Mouse (Mus musculus): ENCODE measurements at regions not wholly inside any gene's neighbourhood (a gene's known extent, or its start where the extent isn't known, plus 50 kb on each side); places are given as distances from the start of the nearest gene placed in this dataset.

DNA sequence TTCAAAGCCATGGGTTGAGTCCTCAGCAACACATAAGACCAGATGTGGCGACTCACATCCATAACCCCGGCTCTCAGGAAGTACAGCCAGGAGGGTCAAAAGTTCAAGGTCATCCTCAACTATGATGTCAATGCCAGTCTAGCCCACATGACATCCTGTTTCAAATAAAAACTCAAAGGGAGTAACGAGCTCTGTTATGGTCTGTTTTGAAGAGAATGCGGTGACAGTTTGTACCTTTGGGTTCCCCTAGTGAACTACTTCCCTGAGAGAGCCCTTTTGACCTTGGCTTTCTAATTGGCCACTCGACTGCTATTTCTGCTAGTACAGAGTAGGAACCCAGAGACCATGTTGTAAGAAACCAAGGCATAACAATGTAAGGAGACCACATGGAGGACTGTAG lies 119.7 kb upstream of the Plekha5 start:
- no peak for DNase-seq (ENCODE audit: extremely low spot score, low read depth, low spot score)

DNA sequence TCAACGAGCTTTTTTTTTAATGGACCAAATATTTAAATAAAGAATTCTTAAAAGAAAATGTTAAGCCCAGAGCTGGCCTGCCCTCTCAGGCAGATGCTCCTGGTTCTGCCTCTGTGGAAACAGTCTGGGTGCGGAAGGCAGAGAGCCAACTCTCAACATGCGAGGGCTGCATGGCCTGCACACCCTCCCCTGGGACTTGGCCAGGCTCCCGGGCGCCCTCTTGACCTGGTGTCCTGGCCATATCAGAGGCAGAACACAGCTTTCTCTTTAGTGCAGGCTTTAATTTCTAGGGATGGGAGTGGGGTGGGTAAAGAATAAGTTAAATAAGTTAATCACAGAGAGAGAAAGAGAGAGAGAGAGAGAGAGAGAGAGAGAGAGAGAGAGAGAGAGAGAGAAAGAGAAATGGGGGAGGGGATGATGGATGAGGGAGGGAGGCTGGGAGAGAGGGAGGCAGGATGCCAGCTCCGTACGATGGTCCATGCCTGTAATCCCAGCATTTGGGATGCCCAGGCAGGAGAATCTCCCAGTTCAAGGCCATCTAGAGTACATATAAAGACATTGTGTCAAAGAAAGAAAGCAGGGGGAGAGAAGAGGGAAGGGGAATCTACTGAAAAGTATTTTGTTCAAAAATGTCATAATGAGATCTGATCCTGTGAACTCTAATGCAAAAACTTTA lies 123.2 kb upstream of the Plekha5 start:
- DNase-seq (ENCODE audit: extremely low spot score, low read depth, low spot score) = no peak

DNA sequence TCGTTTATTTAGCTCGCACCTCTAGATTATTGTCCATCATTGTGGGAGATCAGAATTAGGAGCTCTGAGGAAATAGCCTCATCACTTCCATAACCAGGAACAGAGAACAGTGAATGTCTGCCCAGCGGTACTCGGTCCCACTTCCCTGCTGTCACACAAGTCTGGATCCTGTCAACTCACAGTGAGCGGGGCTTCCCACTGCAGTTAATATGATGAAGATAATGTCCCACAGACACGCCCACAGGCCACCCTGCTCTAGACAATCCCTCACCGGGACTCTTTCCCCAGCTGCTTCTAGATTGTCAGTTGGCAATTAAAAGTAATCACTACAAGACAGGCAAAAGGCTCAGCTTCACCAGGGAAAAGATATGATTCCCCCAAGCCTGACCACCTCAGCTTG lies 124.2 kb upstream of the Plekha5 start:
- no peak for DNase-seq (ENCODE audit: extremely low spot score, low read depth, low spot score)

DNA sequence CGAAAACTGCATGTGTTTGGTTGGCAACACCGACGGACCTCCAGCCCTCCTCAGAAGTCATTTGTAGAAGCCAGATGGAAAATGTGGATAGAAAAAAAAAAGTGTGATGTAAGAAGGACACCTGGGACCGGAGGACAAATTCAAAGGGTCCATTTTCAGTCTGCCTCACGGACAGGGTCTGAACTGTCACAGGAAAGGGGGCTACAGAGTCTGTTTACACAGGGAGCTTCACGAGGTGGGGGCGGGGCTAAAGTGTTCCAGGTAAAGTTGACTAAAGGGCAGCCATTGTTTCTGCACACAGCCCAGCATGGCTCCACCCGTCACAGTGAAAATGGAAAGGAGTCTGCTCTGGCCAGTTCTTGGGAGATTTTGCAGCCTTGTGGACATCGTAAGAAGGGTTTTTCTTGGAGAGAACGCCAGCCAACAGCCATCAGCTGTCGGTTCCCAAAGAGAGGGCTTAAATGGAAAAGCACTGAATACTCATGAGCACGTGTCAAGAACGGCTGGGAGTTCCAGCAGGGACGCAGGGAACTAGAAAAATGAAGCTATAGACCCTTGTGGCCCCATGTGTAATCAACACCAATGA lies 125.8 kb upstream of the Plekha5 start:
- DNase-seq (ENCODE audit: extremely low spot score, low read depth, low spot score) = no peak

DNA sequence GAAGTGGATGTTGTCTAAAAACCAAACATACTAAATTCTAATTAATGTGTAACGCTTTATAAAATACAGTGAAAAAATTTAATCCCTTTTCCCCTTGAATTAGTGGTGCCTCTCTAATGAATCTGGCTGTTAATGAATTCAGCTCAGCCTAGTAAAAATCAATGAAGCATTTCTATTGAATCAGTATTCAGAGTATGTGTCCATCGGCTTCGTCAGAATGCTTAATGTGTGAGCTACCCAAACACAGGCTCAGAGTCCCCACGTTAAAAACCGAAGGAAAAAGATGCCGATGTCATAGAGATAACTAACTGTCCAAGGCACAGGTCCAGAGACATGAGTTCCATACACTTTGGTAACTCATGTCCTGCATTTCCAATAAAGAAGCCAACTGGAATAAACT lies 126.3 kb upstream of the Plekha5 start:
- no peak for DNase-seq (ENCODE audit: extremely low spot score, low read depth, low spot score)

DNA sequence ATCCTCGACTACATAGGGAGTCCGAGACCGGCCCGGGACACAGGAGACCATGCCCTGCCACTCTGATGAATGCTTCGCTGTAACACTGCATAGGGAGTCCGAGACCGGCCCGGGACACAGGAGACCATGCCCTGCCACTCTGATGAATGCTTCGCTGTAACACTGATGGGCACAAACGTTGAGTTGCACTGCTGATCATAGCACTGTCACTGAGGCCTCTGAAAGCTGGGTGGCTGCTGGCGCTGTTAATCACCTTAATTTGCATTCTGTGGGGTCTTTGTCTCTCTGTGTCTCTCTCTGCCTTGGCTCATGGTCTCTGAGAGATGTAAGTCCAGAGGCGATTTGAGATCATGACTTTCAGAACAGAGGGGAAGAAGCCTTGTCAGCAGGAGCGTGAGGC lies 133.7 kb upstream of the Plekha5 start:
- no peak for DNase-seq (ENCODE audit: extremely low spot score, low read depth, low spot score)

DNA sequence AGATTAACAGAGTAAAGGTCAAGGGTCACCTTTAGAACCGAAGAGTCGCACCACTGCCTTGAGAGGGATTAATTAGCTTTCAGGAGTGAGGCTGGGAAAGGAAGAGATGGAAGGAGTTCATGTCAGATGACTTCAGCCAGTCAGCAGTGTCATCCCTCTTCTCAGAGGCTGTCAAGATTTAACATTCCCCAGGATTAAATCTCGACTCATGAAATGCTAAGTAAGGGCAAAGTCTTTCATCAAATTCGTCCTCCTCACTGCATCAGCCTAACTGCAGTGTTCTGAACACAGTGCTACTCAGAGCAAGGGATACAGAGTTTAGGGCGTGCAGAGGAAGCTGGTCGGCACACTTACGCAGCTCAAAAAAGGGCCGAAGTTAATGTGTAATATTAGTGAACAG lies 135.1 kb upstream of the Plekha5 start:
- DNase-seq (ENCODE audit: extremely low spot score, low read depth, low spot score) = no peak

DNA sequence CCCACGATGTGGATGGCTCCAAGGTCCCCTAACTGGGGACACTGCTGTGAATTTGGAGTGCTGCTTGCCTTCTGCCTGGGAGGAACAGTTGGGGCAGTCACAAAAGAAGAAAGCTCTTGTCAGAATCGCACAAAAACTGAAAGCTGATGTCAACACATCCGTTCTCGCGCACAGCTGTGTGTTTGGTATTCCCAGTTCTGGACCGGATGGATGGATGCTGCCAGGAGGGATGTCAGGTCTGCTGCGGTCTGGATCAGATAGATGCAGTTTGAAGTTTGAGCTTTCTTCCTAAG lies 141.6 kb upstream of the Plekha5 start:
- DNase-seq (ENCODE audit: extremely low spot score, low read depth, low spot score) = no peak

DNA sequence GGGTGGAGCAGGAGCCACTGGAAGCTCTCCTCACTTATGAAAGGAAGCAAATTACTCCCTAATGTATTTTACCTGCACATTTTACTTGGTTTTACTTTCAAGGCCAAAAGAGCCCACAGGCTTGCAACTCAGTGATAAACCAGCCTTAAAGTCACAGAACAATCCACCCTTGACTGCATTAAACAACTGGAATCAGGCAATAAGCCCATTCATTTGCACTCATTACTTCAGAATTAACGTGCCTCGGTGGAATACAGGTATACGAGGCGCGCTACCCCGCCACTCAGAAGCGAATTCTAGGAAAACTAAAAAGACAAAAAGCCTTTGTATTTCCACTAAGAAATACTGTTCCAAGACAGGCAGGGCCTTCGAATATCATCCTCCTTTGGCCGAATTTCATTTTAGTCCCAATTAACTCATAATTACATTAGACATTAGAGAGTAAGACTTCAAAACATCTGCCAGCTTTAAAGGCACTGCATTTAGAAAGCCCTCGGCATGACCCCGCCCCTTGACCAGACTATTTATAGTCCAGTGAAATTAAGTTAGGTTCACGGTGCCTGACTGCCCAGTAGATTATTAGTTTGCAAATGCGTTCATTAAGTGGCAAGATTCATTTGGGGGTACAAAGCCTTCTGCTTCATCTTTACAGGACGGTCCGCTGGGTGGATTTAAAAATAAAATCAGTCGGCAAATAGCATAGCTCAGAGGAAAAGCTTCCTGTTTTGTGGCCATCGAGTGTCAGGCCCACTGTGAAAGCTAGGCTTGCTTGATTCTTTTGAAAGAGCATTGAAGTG lies 142.2 kb upstream of the Plekha5 start:
- no peak for DNase-seq (ENCODE audit: extremely low spot score, low read depth, low spot score)

DNA sequence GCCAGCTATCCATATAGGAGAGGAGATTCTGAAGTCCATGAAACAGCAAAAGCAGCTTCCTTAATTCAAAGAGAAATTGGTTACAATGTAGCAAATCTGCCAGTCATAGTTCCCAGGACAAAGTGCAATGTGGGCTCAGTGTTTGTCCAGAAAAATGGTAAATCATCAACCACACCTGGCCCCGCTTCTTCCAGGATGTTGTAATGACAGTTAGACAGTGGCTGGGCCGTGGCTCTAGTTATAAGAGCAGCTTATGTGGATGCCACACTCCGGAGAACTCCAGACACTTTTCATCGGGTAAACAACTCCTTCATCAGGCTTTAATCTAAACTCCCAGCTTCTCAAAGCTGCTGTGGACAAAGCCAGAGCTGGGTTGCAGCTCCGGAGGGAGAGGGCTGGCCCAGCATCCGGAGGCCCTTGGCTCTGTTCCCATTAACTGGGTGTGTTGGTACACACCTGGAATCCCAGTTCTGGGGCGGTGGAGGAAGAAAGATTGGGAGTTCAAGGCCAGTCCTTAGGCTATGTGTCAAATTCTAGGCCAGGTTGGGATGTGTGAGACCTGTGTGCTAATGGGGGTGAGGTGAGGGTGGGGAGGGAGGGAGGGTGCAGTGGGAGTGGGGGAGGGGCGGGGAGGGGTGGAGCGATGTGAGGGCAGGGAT lies 142.9 kb upstream of the Plekha5 start:
- DNase-seq (ENCODE audit: extremely low spot score, low read depth, low spot score) = no peak

DNA sequence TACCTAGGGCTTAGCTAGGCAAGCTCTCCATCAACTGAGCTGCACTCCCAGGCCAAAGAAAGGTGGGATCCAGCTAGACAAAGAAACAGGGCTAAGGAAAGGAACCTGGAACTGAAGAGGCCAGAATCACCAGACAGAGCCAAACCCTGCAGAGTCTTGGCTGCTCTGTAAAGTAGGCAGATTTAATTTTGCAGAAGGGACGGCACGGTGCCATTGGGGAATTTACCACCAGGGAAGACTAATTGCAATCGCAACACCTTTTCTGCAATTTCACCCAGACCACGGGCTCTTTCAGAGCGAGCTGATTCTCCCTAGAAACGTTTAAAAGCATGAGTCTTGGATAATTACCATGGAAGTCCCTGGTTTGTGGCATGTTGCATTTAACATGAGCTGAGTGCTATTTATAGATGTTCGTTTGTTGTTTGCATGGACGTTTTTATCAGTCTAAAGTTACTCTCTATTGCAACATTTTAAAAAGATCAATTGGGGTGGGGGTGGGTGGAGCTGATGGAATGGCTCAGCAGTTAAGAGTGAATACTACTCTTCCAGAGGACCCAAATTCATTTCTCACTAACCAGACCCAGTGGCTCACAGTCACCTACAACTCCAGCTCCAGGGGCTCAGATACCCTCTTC lies 144.0 kb upstream of the Plekha5 start:
- no peak for DNase-seq (ENCODE audit: extremely low spot score, low read depth, low spot score)

DNA sequence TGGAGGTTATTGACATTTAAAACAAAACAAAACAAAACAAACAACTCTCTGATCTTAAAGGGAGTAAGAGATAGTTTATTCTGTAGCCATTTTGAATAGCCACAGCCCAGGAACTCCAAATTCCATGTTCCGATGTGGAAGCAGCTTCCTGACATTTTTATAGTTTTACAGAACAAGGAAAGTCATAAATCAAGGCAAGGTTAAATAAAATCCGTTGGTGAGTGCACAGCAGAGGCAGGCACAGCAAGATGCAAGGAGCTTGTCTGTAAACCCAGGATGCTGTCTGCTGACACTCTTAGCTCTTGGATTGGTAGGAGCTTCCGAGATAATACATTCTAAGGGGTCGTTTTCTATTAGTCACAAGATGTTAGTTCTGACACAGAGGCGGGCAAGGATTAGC lies 145.1 kb upstream of the Plekha5 start:
- no peak for DNase-seq (ENCODE audit: extremely low spot score, low read depth, low spot score)

DNA sequence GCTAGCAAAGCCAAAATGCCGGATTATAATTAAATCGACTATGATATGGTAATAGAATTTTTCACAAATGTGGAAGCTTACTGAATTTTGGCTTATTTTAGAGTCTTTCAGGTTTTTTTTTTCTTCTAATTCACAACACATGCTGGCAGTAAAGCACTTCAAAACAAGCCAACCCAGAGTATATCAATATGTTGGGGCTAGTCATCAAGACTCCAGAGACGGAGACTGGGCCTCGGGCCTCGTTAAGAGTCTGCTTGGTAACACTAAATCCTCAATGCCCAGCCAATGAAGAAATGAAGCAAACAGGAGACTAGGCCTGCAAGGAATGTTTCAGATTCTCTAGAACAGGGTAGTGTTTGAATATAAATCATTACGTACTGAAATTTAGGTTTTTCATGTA lies 153.3 kb upstream of the Plekha5 start:
- DNase-seq (ENCODE audit: extremely low spot score, low read depth, low spot score) = no peak

DNA sequence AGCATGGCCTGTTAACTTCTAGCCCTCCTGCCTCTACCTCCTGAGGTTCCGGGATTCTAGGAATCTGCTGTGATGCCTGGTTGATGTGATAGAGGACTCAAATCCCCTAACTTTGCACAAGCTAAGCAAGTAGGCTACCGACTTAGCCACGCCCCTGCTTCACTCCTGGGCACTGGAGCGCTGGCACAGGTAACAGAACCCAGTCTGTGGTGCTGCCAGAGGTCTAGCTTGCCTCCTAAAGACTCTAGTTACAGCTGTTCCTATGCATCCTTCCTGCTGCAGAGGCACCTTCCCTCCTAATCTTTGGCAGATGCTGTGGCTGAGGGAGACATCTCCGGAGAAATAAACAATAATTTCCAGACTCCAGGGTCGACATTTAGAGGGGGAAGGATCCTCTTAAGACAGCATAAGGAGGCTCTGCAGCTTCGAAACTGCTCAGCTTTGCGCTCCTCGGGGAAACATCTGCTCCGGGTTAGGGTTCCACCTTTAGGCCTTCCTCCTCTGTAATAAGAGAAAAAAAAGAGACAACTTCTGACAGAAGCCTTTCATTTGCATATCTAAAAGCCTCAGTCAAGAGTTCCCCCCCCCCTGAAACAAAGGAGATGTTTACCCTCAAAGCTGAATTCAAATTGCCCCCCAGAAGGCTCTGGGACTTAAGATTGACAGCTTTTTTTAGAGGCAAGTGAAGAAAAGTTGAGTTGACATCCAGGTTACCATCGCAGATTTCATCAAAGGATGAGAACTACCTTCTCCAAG lies 155.4 kb upstream of the Plekha5 start:
- DNase-seq (ENCODE audit: extremely low spot score, low read depth, low spot score) = no peak

DNA sequence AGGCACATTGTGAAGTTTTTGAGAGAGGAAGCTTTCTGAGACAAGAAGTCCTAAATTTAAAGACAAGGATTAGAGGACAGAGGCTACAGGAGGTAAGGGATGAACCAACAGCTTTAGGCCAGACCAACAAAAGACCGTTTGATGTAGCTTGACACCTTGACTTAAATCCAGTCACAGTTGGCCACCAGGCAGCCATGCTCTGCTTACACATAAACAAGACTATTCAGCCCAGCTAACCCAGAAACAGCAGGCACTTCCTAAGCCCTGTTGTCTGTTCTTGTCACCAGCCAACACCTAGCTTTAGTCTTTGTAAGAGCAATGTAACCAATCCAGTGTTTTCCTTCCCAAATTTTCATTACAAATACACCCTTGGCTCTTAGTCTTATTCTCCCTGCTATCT lies 159.9 kb upstream of the Plekha5 start:
- no peak for DNase-seq (ENCODE audit: extremely low spot score, low read depth, low spot score)

DNA sequence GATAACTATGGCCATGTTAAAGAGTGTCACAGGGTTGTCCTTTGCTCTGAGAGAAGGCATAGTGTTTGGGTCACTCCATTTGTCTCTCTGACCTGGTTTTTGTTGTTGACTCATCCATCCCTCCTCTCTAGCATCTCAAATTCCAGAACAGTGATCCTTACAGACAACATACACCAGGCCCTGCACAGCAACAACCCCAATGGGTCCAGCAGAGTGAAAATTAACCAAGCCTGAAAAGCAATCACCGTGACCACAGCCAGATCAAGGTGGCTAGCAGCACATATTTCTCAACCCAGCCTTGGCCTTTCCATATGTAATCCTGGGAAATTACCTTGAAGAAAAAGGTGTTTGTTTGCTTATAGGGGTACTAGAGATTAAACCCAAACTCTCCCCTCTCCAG lies 162.0 kb upstream of the Plekha5 start:
- DNase-seq (ENCODE audit: extremely low spot score, low read depth, low spot score) = no peak

DNA sequence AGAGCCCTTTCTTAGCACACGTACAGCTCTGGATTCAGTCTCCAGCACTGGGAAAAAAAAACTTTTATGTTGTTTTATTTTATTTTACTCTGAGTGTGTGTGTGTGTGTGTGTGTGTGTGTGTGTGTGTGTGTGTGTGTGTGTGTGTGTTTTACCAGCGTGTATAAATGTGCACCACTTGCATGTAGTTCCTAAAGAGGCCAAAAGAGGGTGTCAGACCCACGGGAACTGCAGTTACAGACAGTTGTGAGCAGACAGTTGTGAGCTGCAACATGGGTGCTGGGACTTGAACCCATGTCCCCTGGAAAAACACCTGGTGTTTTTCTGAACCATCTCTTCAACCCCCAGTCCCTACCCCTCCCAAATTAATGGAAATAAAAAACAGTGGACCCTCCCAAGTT lies 165.1 kb upstream of the Plekha5 start:
- no peak for DNase-seq (ENCODE audit: extremely low spot score, low read depth, low spot score)

DNA sequence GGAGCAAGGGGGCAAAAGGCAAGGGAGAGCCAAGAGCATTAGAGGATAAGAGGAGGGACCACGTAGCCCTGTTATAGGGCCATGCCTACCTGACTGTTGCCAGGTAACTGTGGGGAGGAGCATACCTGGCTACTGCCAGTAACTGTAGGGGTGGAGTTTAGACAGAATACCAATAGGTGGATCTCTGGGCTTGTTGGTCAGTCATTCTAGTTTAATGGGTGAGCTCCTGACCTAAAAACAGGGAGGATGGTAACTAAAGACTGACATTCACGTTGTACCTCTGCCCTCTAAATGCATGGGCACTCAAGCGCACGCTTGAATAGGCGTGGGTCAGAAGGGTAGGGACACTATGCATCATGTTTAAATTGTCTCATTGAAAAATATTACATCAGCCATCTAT lies 165.8 kb upstream of the Plekha5 start:
- DNase-seq (ENCODE audit: extremely low spot score, low read depth, low spot score) = no peak

DNA sequence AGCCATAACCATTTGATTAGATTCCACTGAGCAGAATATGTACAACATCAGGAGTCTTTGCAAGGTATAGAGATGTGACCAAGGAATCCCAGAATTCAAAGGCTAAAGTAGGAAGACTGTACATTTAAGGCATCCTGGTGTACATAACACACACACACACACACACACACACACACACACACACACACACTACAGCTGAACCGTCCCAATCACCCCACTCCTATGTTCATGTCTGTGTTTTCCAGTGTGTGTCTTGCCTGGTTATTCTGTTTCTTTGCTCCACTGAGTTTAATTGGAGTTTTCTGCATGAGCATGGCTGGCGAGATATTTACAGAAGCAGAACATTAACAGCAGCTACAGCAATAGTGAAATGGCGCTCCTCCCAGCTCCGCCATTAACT lies 172.3 kb upstream of the Plekha5 start:
- no peak for DNase-seq (ENCODE audit: extremely low spot score, low read depth, low spot score)

DNA sequence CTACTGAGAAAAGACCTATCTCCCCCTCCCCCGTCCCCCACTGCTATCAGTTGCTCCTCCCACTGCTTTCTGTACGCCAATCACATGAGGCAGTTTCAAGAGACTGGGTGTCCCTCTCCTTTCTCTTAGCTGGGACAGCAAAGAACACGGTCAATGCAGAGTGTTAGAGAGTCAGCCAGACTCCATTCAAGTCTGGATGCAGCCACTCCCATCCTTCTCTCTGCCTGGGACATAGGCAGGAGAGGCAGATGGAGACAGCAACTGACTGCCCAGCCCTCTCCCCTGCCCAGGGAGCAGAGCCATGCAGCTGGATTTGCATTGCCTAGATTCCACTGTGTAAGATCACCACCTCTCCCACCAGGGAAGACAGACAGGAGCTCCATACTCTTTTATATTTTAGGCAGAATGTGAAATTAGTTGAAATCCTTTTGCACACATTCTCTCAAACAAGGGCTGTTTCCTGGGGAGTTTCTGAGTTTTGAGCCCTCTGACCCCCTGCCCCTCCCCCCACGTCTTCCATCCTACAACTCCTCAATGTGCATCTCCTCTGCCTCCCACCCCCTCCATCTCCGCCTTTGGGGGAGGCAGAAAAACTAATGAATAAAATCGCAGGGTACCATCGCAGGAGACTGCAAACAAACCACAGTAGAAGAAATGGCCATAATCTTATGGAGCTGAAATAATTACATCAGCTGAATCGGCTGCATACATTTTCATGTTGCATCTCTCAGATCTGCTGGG lies 180.3 kb upstream of the Plekha5 start:
- no peak for DNase-seq (ENCODE audit: extremely low spot score, low read depth, low spot score)
